In genomic region chr9:105834799-105835198, GRCm38 (mm10) we compare ENCODE assay signal across 20 mouse cellular contexts. TPM values are rescaled to one million over a fixed set of nuclear protein-coding genes. Genes with fewer than 3 reads are reported as not detected.
DNase-seq lines count a peak whose midpoint lies in the region; ATAC-seq and TF ChIP-seq lines count a peak whose summit lies in the region.
"Had no signal": no experiment of that assay in that cellular context is flagged by ENCODE, and none has a peak within 500 bp of the region (broad histone marks: within the 10 kb centered on the region; RNA-seq: fewer than 3 reads in every experiment).

No protein-coding gene starts in this region.

- no peaks in the 10 kb centered on the region for H3K36me3 ChIP-seq in forebrain, embryonic 14.5 days (ENCODE audit: control insufficient read depth, insufficient read depth, low read length)
- no peaks in the 10 kb centered on the region for H3K36me3 ChIP-seq in forebrain, embryonic 16.5 days (ENCODE audit: control insufficient read depth, insufficient read depth)
- no peaks in the 10 kb centered on the region for H3K36me3 ChIP-seq in heart, postnatal 0 days (replicated peaks; ENCODE audit: control insufficient read depth, insufficient read depth, low read length)
- H3K36me3 ChIP-seq: forebrain, embryonic 10.5 days; limb, embryonic 12.5 days; neural tube, embryonic 13.5 days had no signal

- H3K4me3 ChIP-seq in forebrain, embryonic 14.5 days (ENCODE audit: low read depth, low read length) = no peak overlapping the region
- no peak overlapping the region for H3K4me3 ChIP-seq in forebrain, embryonic 16.5 days (replicated peaks; ENCODE audit: low read length)
- peak overlapping the region; percentile 19; the same call in 1 of the 2 replicates for H3K4me3 ChIP-seq in heart, postnatal 0 days (ENCODE audit: low read depth, low read length)
- no peak overlapping the region for H3K4me3 ChIP-seq in left cerebral cortex, adult 2 months
- H3K4me3 ChIP-seq: forebrain, embryonic 10.5 days; limb, embryonic 12.5 days; neural tube, embryonic 13.5 days had no signal

- no peaks in the 10 kb centered on the region for H3K27me3 ChIP-seq in forebrain, embryonic 14.5 days (replicated peaks; ENCODE audit: control insufficient read depth, insufficient read depth, low read length)
- no peaks in the 10 kb centered on the region for H3K27me3 ChIP-seq in forebrain, embryonic 16.5 days (replicated peaks; ENCODE audit: control insufficient read depth, insufficient read depth, low read length)
- no peaks in the 10 kb centered on the region for H3K27me3 ChIP-seq in heart, postnatal 0 days (ENCODE audit: control insufficient read depth, insufficient read depth, low read length)
- H3K27me3 ChIP-seq: limb, embryonic 12.5 days; neural tube, embryonic 13.5 days; Patski had no signal

- TF ChIP-seq CTCF in heart, postnatal 0 days (IDR thresholded peaks at IDR 0.05; ENCODE audit: low read depth) = peak; percentile 46
- TF ChIP-seq CTCF in left cerebral cortex, adult 2 months (IDR thresholded peaks at IDR 0.05) = peak; percentile 23; the same call in 1 of the 2 replicates
- TF ChIP-seq CTCF in brain, embryonic 14.5 days (IDR thresholded peaks at IDR 0.05; ENCODE audit: borderline replicate concordance, extremely low read depth, insufficient read depth, insufficient read length) = peak; percentile 25; the same call in 1 of the 2 replicates

- no peak overlapping the region for H3K4me2 ChIP-seq in forebrain, embryonic 14.5 days (ENCODE audit: low read length)
- no peak overlapping the region for H3K4me2 ChIP-seq in forebrain, embryonic 16.5 days (ENCODE audit: low read length)
- H3K4me2 ChIP-seq in heart, postnatal 0 days (ENCODE audit: low read depth, low read length) = no peak overlapping the region; the same call in 1 of the 2 replicates
- H3K4me2 ChIP-seq: limb, embryonic 12.5 days; neural tube, embryonic 13.5 days had no signal

- intact Hi-C loops in left cerebral cortex, adult 2 months (cut with DNase I) = no loop called here

- 54% methylated on average over 4 of the region's 4 CpGs for WGBS in forebrain, embryonic 14.5 days
- 54% methylated on average over 4 of the region's 4 CpGs for WGBS in forebrain, embryonic 16.5 days
- 61% methylated on average over 4 of the region's 4 CpGs for WGBS in heart, postnatal 0 days

- no peaks in the 10 kb centered on the region for H3K9me3 ChIP-seq in forebrain, embryonic 14.5 days (replicated peaks; ENCODE audit: control insufficient read depth, low read length)
- no peaks in the 10 kb centered on the region for H3K9me3 ChIP-seq in forebrain, embryonic 16.5 days (ENCODE audit: control insufficient read depth, low read length)
- no peaks in the 10 kb centered on the region for H3K9me3 ChIP-seq in heart, postnatal 0 days (replicated peaks; ENCODE audit: control insufficient read depth, low read length)
- H3K9me3 ChIP-seq: forebrain, embryonic 10.5 days; limb, embryonic 12.5 days; neural tube, embryonic 13.5 days had no signal

- no peaks in the 10 kb centered on the region for H3K4me1 ChIP-seq in forebrain, embryonic 14.5 days (ENCODE audit: control insufficient read depth, insufficient read depth, low read length)
- H3K4me1 ChIP-seq in forebrain, embryonic 16.5 days (replicated peaks; ENCODE audit: control insufficient read depth, insufficient read depth, low read length) = no peaks in the 10 kb centered on the region
- H3K4me1 ChIP-seq in heart, postnatal 0 days (ENCODE audit: control insufficient read depth, insufficient read depth) = 0 out of 2 replicates have a peak, but pooled peaks cover 9% of the 10 kb centered on the region
- H3K4me1 ChIP-seq: forebrain, embryonic 10.5 days had no signal

- H3K27ac ChIP-seq in forebrain, embryonic 14.5 days (ENCODE audit: low read depth, low read length) = no peak overlapping the region
- no peak overlapping the region for H3K27ac ChIP-seq in forebrain, embryonic 16.5 days (ENCODE audit: low read length)
- no peak overlapping the region for H3K27ac ChIP-seq in heart, postnatal 0 days (ENCODE audit: low read depth)
- no peak overlapping the region for H3K27ac ChIP-seq in left cerebral cortex, adult 2 months
- H3K27ac ChIP-seq: forebrain, embryonic 10.5 days; neural tube, embryonic 13.5 days had no signal

- no peak for ATAC-seq in forebrain, embryonic 14.5 days
- no peak for ATAC-seq in forebrain, embryonic 16.5 days
- no peak for ATAC-seq in heart, postnatal 0 days (ENCODE audit: insufficient read depth, low read depth)
- ATAC-seq: hindbrain, embryonic 16.5 days; Patski had no signal

- H3K9ac ChIP-seq in forebrain, embryonic 14.5 days (ENCODE audit: low read length) = no peak overlapping the region
- no peak overlapping the region for H3K9ac ChIP-seq in forebrain, embryonic 16.5 days (replicated peaks; ENCODE audit: low read depth, low read length)
- H3K9ac ChIP-seq in heart, postnatal 0 days (replicated peaks; ENCODE audit: low read depth, low read length) = no peak overlapping the region
- H3K9ac ChIP-seq: limb, embryonic 12.5 days; neural tube, embryonic 13.5 days had no signal

- no peak for TF ChIP-seq EP300 in heart, postnatal 0 days (IDR thresholded peaks at IDR 0.05; ENCODE audit: low read depth)

- no peak for TF ChIP-seq POLR2A in brain, embryonic 14.5 days (IDR thresholded peaks at IDR 0.05; ENCODE audit: borderline replicate concordance, extremely low read depth, insufficient read depth, insufficient read length, poor library complexity, severe bottlenecking)

- peak; percentile 19 for DNase-seq in forebrain, embryonic 14.5 days (ENCODE audit: low spot score)
- peak; percentile 27 for DNase-seq in heart, postnatal 0 days (ENCODE audit: low spot score)
- no peak for DNase-seq in heart, adult 8-10 months (ENCODE audit: low spot score)
- no peak for DNase-seq in left cerebral cortex, adult 2 months (ENCODE audit: extremely low spot score in 1 of 2, low spot score in 2 of 2)
- DNase-seq in left cerebral cortex, adult 9 months (ENCODE audit: low spot score in 2 of 2) = no peak
- DNase-seq in brain, embryonic 14.5 days (ENCODE audit: low read depth) = peak; percentile 11
- DNase-seq in cerebellum, postnatal 36 days = no peak
- DNase-seq: adrenal gland, postnatal 36 days; layer of hippocampus, postnatal 36 days; lung, adult 2 months; right cerebral cortex, postnatal 4 days; thymus, adult 2 months had no signal

RNA-seq across cellular contexts. Expression of gene Col6a6, which starts 6.8 kb away (rescaled TPM):
- polyA plus RNA-seq in forebrain, embryonic 14.5 days (2014; fragmentation: Nextera tagmentation; extraction: Ambion mirVana) = 0.05 TPM in 1 of 2 replicates, not detected in the other
- 0.04 TPM in 2 replicates for polyA plus RNA-seq in forebrain, embryonic 16.5 days (2015; fragmentation: Nextera tagmentation; extraction: Ambion mirVana)
- 3.7 and 5.4 TPM in 2 replicates for total RNA-seq in heart, postnatal 0 days (2014; rRNA removed; ENCODE audit: low replicate concordance)
- polyA plus RNA-seq in heart, postnatal 0 days (2015; fragmentation: Nextera tagmentation; extraction: Ambion mirVana) = 1.5 and 1.7 TPM in 2 replicates
- total RNA-seq in heart, adult 8-10 months (2022) = 1 to 10 TPM; 2.3 to 4.3 (median 3.4) TPM
- under 1 TPM; 0.30 to 0.34 TPM for total RNA-seq in left cerebral cortex, adult 2 months (2021)
- 0.26 and 0.38 TPM in 2 replicates for polyA plus RNA-seq in brain, embryonic 14.5 days (2012; rRNA removed)
- total RNA-seq: megakaryocyte, adult 5-6 weeks; monocyte, adult 5-6 weeks had no signal
- polyA plus RNA-seq: Patski had no signal

Comparison
In these comparisons a context has a peak if more than half of its experiments do, and no peak if none do; other contexts are left out.
1. DNase-seq: peak in forebrain, embryonic 14.5 days (single experiment), heart, postnatal 0 days (single experiment) and brain, embryonic 14.5 days (single experiment); none in heart, adult 8-10 months (single experiment), left cerebral cortex, adult 2 months (0 of 2), left cerebral cortex, adult 9 months (0 of 2) and cerebellum, postnatal 36 days (0 of 2).
2. Peak in every context shown above with its lines, with median percentiles within 50 percentile points of each other: CTCF ChIP-seq.